Mouse (Mus musculus) myocyte (in vitro differentiated cells): ENCODE measurements around the gene Rab5b. TPM values are rescaled to one million over a fixed set of nuclear protein-coding genes. Genes with fewer than 3 reads are reported as not detected.

ENCODE experiments used
- H3K27me3 ChIP-seq: one replicate; pipeline ENCODE4 v1.6.1; 2011; ENCODE audit not compliant: control insufficient read depth, insufficient read depth, insufficient read length
- H3K36me3 ChIP-seq: one replicate; pipeline ENCODE4 v1.6.1; 2011; ENCODE audit not compliant: control insufficient read depth, insufficient read depth
- H3K4me2 ChIP-seq: one replicate; pipeline ENCODE4 v1.6.1; 2011; ENCODE audit warnings: low read depth, control low read depth
- H3K4me3 ChIP-seq: one replicate; pipeline ENCODE4 v1.5.1; 2011; ENCODE audit warnings: mild to moderate bottlenecking, control low read depth, moderate library complexity
- H3K79me2 ChIP-seq: one replicate; pipeline ENCODE4 v1.6.1; 2011; ENCODE audit not compliant: control insufficient read depth, insufficient read depth
- H3ac ChIP-seq: one replicate; pipeline ENCODE4 v1.6.1; 2011; ENCODE audit not compliant: control insufficient read depth, insufficient read length
- CEBPB ChIP-seq: IDR thresholded peaks from 2 replicates; pipeline ENCODE4 v1.6.1; 2011; ENCODE audit warnings: mild to moderate bottlenecking, moderate library complexity; ENCODE audit not compliant: poor library complexity, insufficient read depth, severe bottlenecking
- E2F4 ChIP-seq: IDR thresholded peaks from one replicate; pipeline ENCODE4 v1.6.1; 2011; ENCODE audit warnings: mild to moderate bottlenecking, control low read depth, moderate library complexity; ENCODE audit not compliant: insufficient read depth
- MAX ChIP-seq: IDR thresholded peaks from one replicate; pipeline ENCODE4 v1.6.1; 2011; ENCODE audit warnings: low read depth, mild to moderate bottlenecking, control low read depth
- MYOD1 ChIP-seq, 3 experiments: IDR thresholded peaks; one replicate each; pipeline ENCODE4 v1.6.1; 2011; ENCODE audit warnings: control low read depth in 2 of 3, low read depth in 2 of 3, mild to moderate bottlenecking in 2 of 3, moderate library complexity in 1 of 3; ENCODE audit not compliant: insufficient read length in 2 of 3, control insufficient read depth in 1 of 3
- MYOG ChIP-seq, 3 experiments: IDR thresholded peaks; one replicate each; pipeline ENCODE4 v1.6.1; 2011; ENCODE audit warnings: control low read depth in 2 of 3, low read depth in 2 of 3, mild to moderate bottlenecking in 2 of 3; ENCODE audit not compliant: insufficient read length in 2 of 3, control insufficient read depth in 1 of 3, insufficient read depth in 1 of 3
- POLR2A ChIP-seq: IDR thresholded peaks from one replicate; pipeline ENCODE4 v1.6.1; 2011; ENCODE audit warnings: low read depth, mild to moderate bottlenecking, control low read depth, moderate library complexity; ENCODE audit not compliant: insufficient read length
- POLR2AphosphoS2 ChIP-seq: IDR thresholded peaks from one replicate; pipeline ENCODE4 v1.6.1; 2011; ENCODE audit warnings: low read depth, control low read depth; ENCODE audit not compliant: insufficient read length
- REST ChIP-seq: IDR thresholded peaks from one replicate; pipeline ENCODE4 v1.6.1; 2011; ENCODE audit warnings: mild to moderate bottlenecking, control low read depth, moderate library complexity; ENCODE audit not compliant: insufficient read depth, insufficient read length
- SRF ChIP-seq: IDR thresholded peaks from one replicate; pipeline ENCODE4 v1.6.1; 2011; ENCODE audit warnings: low read depth; ENCODE audit not compliant: control insufficient read depth, insufficient read length
- TCF12 ChIP-seq: IDR thresholded peaks from one replicate; pipeline ENCODE4 v1.6.1; 2011; ENCODE audit warnings: mild to moderate bottlenecking, control low read depth; ENCODE audit not compliant: poor library complexity, insufficient read depth, severe bottlenecking
- TCF3 ChIP-seq: IDR thresholded peaks from one replicate; pipeline ENCODE4 v1.6.1; 2011; ENCODE audit warnings: low read depth, control low read depth; ENCODE audit not compliant: insufficient read length
- USF1 ChIP-seq: IDR thresholded peaks from one replicate; pipeline ENCODE4 v1.6.1; 2011; ENCODE audit warnings: low read depth, mild to moderate bottlenecking, control low read depth, moderate library complexity
- polyA plus RNA-seq: library from polyadenylated mRNA; unstranded; fragments of >200 nt; fragmentation: generic; extraction: Trizol; gene quantifications from one replicate; pipeline ENCODE4 v1.2.1, GENCODE M21; 2012; ENCODE audit warnings: missing spikeins

The Rab5b gene
- polyA plus RNA-seq, 1 experiment, result 76.3 TPM

DNA sequence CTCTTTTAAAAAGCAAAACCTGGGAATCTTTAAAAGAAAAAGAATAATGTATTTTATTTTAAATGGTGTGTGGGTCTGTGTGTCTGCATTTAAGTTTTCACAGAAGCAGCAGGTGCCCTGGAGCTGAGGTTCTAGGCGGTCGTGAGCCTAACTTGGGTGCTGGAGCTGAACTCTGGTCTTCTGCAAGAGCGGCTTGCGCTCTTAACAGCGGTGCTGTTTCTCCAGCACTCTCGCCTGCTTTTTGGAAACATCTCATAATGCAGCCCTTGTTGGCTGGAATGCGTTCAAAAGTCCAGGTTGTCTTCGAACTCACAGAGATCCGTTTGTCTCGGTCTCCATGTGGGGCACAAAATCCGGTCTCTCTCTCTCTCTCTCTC, 9.2 kb upstream of the Rab5b start:
- peaks cover 21% of the 10 kb centered on the region for H3K36me3 ChIP-seq
- H3K79me2 ChIP-seq, result peaks cover 12% of the 10 kb centered on the region
- peak overlapping the region; percentile 88 for H3K4me2 ChIP-seq
- TF ChIP-seq POLR2A (no peak), SRF (no peak), REST (no peak), TCF12 (no peak), MYOG (IDR thresholded peaks at IDR 0.05; ENCODE audit: control insufficient read depth in 1 of 3, insufficient read depth in 1 of 3, insufficient read length in 2 of 3, low read depth in 2 of 3) (no peak), E2F4 (no peak), MYOD1 (IDR thresholded peaks at IDR 0.05; ENCODE audit: control insufficient read depth in 1 of 3, insufficient read length in 2 of 3, low read depth in 2 of 3) (no peak), USF1 (no peak), CEBPB (no peak), MAX (no peak), TCF3 (no peak), POLR2AphosphoS2 (no peak)
- H3K4me3 ChIP-seq, result peak overlapping the region; percentile 75
- H3ac ChIP-seq, result no peak overlapping the region
- no peaks in the 10 kb centered on the region for H3K27me3 ChIP-seq

DNA sequence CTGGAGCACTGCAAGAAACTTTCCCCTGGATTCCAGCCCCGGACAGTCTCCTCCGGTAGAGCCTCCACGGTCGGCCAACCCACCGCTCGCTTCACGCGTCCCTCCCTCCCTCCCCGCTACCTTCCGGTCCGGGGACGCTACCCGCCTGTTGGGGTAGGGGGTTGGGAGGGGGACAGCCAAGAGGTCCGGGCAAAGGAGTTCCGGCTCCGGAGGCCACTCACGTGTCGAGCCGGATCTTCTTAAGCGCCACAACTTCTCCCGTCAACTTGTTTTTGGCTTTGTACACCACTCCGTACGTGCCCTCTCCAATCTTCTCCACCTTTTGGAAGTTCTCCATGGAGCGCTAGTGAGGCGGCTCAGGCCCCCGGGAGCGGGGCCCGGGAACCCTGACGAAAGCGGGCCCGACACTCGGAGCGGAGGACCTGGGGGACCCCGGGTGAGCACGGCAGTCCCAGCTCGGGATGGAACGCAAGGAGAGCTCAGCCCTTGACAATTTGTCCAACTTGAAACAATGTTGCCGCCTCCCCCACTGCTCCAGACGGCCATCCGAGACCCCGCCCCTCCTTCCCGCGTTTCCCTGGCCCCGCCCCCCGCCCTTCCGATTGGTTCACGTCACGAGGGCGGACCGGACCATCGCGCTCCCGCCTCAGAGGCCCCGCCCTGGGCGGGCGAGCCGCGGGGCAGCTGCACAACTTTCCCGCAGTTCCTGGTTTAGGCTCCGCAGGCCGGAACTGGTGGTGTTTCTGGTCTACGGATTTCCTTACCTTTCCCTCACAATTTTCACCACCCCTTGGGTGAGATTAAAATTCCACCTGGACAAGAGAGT, 8.6 kb upstream of the Rab5b start, which contains the start of gene Cdk2:
Gene Cdk2, minus strand, starts transcription at position 541 of the 826 bp plus-strand sequence.
- no peak for TF ChIP-seq USF1
- peak; percentile 78 for TF ChIP-seq POLR2AphosphoS2
- TF ChIP-seq MAX, result no peak
- peak in 2 of 3 experiments; percentile 47 to 79 for TF ChIP-seq MYOG (IDR thresholded peaks at IDR 0.05; ENCODE audit: control insufficient read depth in 1 of 3, insufficient read depth in 1 of 3, insufficient read length in 2 of 3, low read depth in 2 of 3)
- TF ChIP-seq REST, result no peak
- no peak for TF ChIP-seq SRF
- peak; percentile 78 for TF ChIP-seq POLR2A
- peak; percentile 28 for TF ChIP-seq E2F4
- TF ChIP-seq CEBPB, result no peak
- TF ChIP-seq TCF12, result no peak
- TF ChIP-seq MYOD1 (IDR thresholded peaks at IDR 0.05; ENCODE audit: control insufficient read depth in 1 of 3, insufficient read length in 2 of 3, low read depth in 2 of 3), result peak in 2 of 3 experiments; percentile 54 to 71
- peak within 1 kb of the TSS; percentile 75 for H3K4me3 ChIP-seq
- peak within 1 kb of the TSS; percentile 3 for H3ac ChIP-seq
- no peaks in the 10 kb centered on the region for H3K27me3 ChIP-seq
- peak within 1 kb of the TSS; percentile 89 for H3K4me2 ChIP-seq
- H3K36me3 ChIP-seq, result peaks cover 21% of the 10 kb centered on the region
- peaks cover 12% of the 10 kb centered on the region for H3K79me2 ChIP-seq

GRCm38 (mm10) chr10:128703895-128704294, 7.8 kb upstream of the Rab5b start, which contains the start of gene Pmel:
Gene Pmel, plus strand, starts transcription at chr10:128704195.
- H3K36me3 ChIP-seq, result peaks cover 21% of the 10 kb centered on the region
- peaks cover 12% of the 10 kb centered on the region for H3K79me2 ChIP-seq
- H3K4me3 ChIP-seq, result peak within 1 kb of the TSS; percentile 75
- H3K4me2 ChIP-seq, result peak within 1 kb of the TSS; percentile 89
- H3K27me3 ChIP-seq, result no peaks in the 10 kb centered on the region
- H3ac ChIP-seq, result peak within 1 kb of the TSS; percentile 3
- TF ChIP-seq SRF (no peak), E2F4 (no peak), POLR2A (no peak), POLR2AphosphoS2 (no peak), USF1 (no peak), TCF12 (no peak)

DNA sequence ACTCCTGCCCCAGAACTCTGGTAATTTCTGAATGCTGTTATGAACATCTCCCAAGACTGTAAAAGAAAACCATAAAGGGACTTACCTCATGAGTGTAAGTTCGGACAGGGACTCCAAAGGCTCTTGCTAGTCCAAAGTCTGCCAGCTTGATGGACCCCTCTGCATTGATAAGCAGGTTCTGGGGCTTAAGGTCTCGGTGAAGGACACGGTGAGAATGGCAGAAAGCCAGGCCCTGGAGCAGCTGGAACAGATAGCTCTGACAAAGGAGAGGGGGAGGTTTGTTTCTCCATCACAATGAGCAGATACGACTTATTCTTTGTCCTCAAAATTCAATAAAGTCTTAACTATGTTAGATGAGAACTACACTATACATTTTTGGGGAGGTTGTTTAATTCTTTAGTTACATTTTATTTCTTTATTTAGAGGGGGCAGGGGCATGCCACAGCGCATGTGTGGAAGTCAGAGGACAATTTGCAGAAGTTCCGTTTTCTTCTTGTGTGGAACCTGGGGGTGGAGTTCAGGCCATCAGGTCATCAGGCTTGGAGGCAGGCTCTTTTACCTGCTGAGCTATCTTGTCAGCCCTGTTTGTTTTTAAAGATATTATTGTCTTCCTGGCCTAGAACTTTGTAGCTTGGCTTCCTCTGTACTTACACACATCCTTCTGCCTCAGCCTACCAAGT, 6.4 kb upstream of the Rab5b start:
- Histone ChIP-seq H3K36me3 (peaks cover 21% of the 10 kb centered on the region), H3K27me3 (no peaks in the 10 kb centered on the region), H3K4me2 (peak overlapping the region; percentile 2), H3K4me3 (no peak overlapping the region), H3K79me2 (peaks cover 12% of the 10 kb centered on the region), H3ac (no peak overlapping the region)
- peak in 1 of 3 experiments; percentile 20 for TF ChIP-seq MYOG (IDR thresholded peaks at IDR 0.05; ENCODE audit: control insufficient read depth in 1 of 3, insufficient read depth in 1 of 3, insufficient read length in 2 of 3, low read depth in 2 of 3)
- TF ChIP-seq MYOD1 (IDR thresholded peaks at IDR 0.05; ENCODE audit: control insufficient read depth in 1 of 3, insufficient read length in 2 of 3, low read depth in 2 of 3), result peak in 1 of 3 experiments; percentile 27
- no peak for TF ChIP-seq REST
- no peak for TF ChIP-seq TCF3

GRCm38 (mm10) chr10:128700712-128701111, 4.6 kb upstream of the Rab5b start:
- Histone ChIP-seq H3ac (no peak overlapping the region), H3K79me2 (peaks cover 12% of the 10 kb centered on the region), H3K36me3 (peaks cover 21% of the 10 kb centered on the region), H3K27me3 (no peaks in the 10 kb centered on the region), H3K4me3 (no peak overlapping the region), H3K4me2 (no peak overlapping the region)
- TF ChIP-seq MYOD1 (IDR thresholded peaks at IDR 0.05; ENCODE audit: control insufficient read depth in 1 of 3, insufficient read length in 2 of 3, low read depth in 2 of 3) (peak; percentile 5 to 85 (median 81)), MYOG (IDR thresholded peaks at IDR 0.05; ENCODE audit: control insufficient read depth in 1 of 3, insufficient read depth in 1 of 3, insufficient read length in 2 of 3, low read depth in 2 of 3) (peak; percentile 23 to 74 (median 60)), SRF (no peak), POLR2AphosphoS2 (no peak), USF1 (peak; percentile 55), POLR2A (no peak), CEBPB (no peak), REST (no peak), TCF12 (peak; percentile 66), TCF3 (no peak), MAX (no peak), E2F4 (no peak)
